9 mouse cellular contexts compared by ENCODE assay signal in genomic region chr1:130838288-130838687, GRCm38 (mm10). TPM values are rescaled to one million over a fixed set of nuclear protein-coding genes. Genes with fewer than 3 reads are reported as not detected.
A peak's percentile ranks its signal among the peaks of the same experiment; 100 is the strongest.
DNase-seq lines count a peak whose midpoint lies in the region; ATAC-seq and TF ChIP-seq lines count a peak whose summit lies in the region.
"Had no signal": no experiment of that assay in that cellular context is flagged by ENCODE, and none has a peak within 500 bp of the region (broad histone marks: within the 10 kb centered on the region; RNA-seq: fewer than 3 reads in every experiment).

No protein-coding gene starts in this region.

- no peaks in the 10 kb centered on the region for H3K9me3 ChIP-seq in hindbrain, embryonic 11.5 days (ENCODE audit: control insufficient read depth, low read length)
- H3K9me3 ChIP-seq in hindbrain, embryonic 12.5 days (replicated peaks), result no peaks in the 10 kb centered on the region
- H3K9me3 ChIP-seq in CH12.LX (replicated peaks; ENCODE audit: low read length), result no peaks in the 10 kb centered on the region
- H3K9me3 ChIP-seq in midbrain, embryonic 16.5 days (replicated peaks; ENCODE audit: control insufficient read depth, low read length, poor library complexity, severe bottlenecking), result no peaks in the 10 kb centered on the region

- H3K27me3 ChIP-seq in hindbrain, embryonic 11.5 days (ENCODE audit: control insufficient read depth, insufficient read depth, low read length), result no peaks in the 10 kb centered on the region
- H3K27me3 ChIP-seq in hindbrain, embryonic 12.5 days, result no peaks in the 10 kb centered on the region
- H3K27me3 ChIP-seq in CH12.LX (replicated peaks), result no peaks in the 10 kb centered on the region
- H3K27me3 ChIP-seq in midbrain, embryonic 16.5 days (ENCODE audit: control insufficient read depth, insufficient read depth, low read depth, low read length), result no peaks in the 10 kb centered on the region

- H3K27ac ChIP-seq in hindbrain, embryonic 11.5 days (ENCODE audit: low read depth, low read length), result no peak overlapping the region
- no peak overlapping the region for H3K27ac ChIP-seq in hindbrain, embryonic 12.5 days
- H3K27ac ChIP-seq in CH12.LX (ENCODE audit: insufficient read depth, low read depth), result no peak overlapping the region
- H3K27ac ChIP-seq in midbrain, embryonic 16.5 days (ENCODE audit: low read length), result no peak overlapping the region

- peak; percentile 13 for DNase-seq in hindbrain, embryonic 11.5 days (ENCODE audit: low spot score)
- peak; percentile 88 for DNase-seq in CH12.LX (ENCODE audit: extremely low read depth)
- peak; percentile 7 for DNase-seq in forelimb bud, embryonic 11.5 days (ENCODE audit: low read depth, low spot score)
- DNase-seq in spleen, adult 12 weeks (ENCODE audit: low spot score), result peak; percentile 15
- DNase-seq in adrenal gland, postnatal 25 days, result no peak
- no peak for DNase-seq in Muller cell, postnatal 12 days (ENCODE audit: inconsistent ontology term)

- peak; percentile 25; the same call in 1 of the 2 replicates for TF ChIP-seq EP300 in CH12.LX (IDR thresholded peaks at IDR 0.05; ENCODE audit: low read length)

- no peak for ATAC-seq in hindbrain, embryonic 11.5 days (ENCODE audit: low FRiP score)
- ATAC-seq in hindbrain, embryonic 12.5 days (ENCODE audit: low FRiP score), result no peak
- no peak for ATAC-seq in midbrain, embryonic 16.5 days

- no peak overlapping the region for H3K9ac ChIP-seq in hindbrain, embryonic 11.5 days (ENCODE audit: low read depth, low read length)
- no peak overlapping the region for H3K9ac ChIP-seq in hindbrain, embryonic 12.5 days
- H3K9ac ChIP-seq in CH12.LX (ENCODE audit: insufficient read depth, low read depth), result no peak overlapping the region
- H3K9ac ChIP-seq in midbrain, embryonic 16.5 days (ENCODE audit: low read depth, low read length), result no peak overlapping the region

- TF ChIP-seq CTCF in CH12.LX (conservative IDR thresholded peaks at IDR 0.05 in 1 of 2, IDR thresholded peaks at IDR 0.05 in 1 of 2; ENCODE audit: low read depth in 2 of 2, low read length in 2 of 2), result peak; percentile 38 to 86; a peak in 2 of 4 replicates

- no peak overlapping the region for H3K4me2 ChIP-seq in hindbrain, embryonic 11.5 days (replicated peaks; ENCODE audit: low read depth, low read length)
- no peak overlapping the region for H3K4me2 ChIP-seq in hindbrain, embryonic 12.5 days (replicated peaks)
- no peak overlapping the region for H3K4me2 ChIP-seq in CH12.LX (ENCODE audit: insufficient read depth, low read depth, poor library complexity, severe bottlenecking)
- no peak overlapping the region for H3K4me2 ChIP-seq in midbrain, embryonic 16.5 days (ENCODE audit: low read length)

- TF ChIP-seq RAD21 in CH12.LX (IDR thresholded peaks at IDR 0.05; ENCODE audit: low read depth, low read length), result peak; percentile 79

- H3K36me3 ChIP-seq in hindbrain, embryonic 11.5 days (ENCODE audit: control insufficient read depth, insufficient read depth, low read length), result no peaks in the 10 kb centered on the region
- H3K36me3 ChIP-seq in hindbrain, embryonic 12.5 days, result no peaks in the 10 kb centered on the region
- H3K36me3 ChIP-seq in CH12.LX (replicated peaks in 1 of 2; ENCODE audit: control insufficient read depth in 1 of 2, insufficient read depth in 1 of 2, low read length in 1 of 2), result no peaks in the 10 kb centered on the region
- H3K36me3 ChIP-seq in midbrain, embryonic 16.5 days (ENCODE audit: control insufficient read depth, insufficient read depth, low read length), result no peaks in the 10 kb centered on the region

- in situ Hi-C loops in CH12.LX (cut with MboI; ENCODE audit: low pct_ligation_motif_present, low pct_unique_long_range_greater_than_20kb, low sequenced_read_pairs), result loop anchor here (5.0 kb wide), 1 partner anchor 44 kb away; no protein-coding TSS in a partner anchor

- no peak for TF ChIP-seq POLR2A in CH12.LX (IDR thresholded peaks at IDR 0.05; ENCODE audit: low read depth, low read length)

- WGBS in hindbrain, embryonic 11.5 days, result 63% methylated on average over 6 of the region's 6 CpGs
- 61% methylated on average over 6 of the region's 6 CpGs for WGBS in hindbrain, embryonic 12.5 days
- 45% methylated on average over 6 of the region's 6 CpGs for WGBS in midbrain, embryonic 16.5 days

- no peak overlapping the region for H3K4me3 ChIP-seq in hindbrain, embryonic 11.5 days (ENCODE audit: low read depth, low read length)
- no peak overlapping the region for H3K4me3 ChIP-seq in hindbrain, embryonic 12.5 days
- H3K4me3 ChIP-seq in CH12.LX (replicated peaks in 1 of 3; ENCODE audit: low read depth in 2 of 3, low read length in 2 of 3, poor library complexity in 1 of 3), result no peak overlapping the region
- H3K4me3 ChIP-seq in midbrain, embryonic 16.5 days (ENCODE audit: low read depth, low read length), result no peak overlapping the region

- H3K79me2 ChIP-seq in CH12.LX (replicated peaks; ENCODE audit: control insufficient read depth, extremely low read depth, insufficient read depth, poor library complexity, severe bottlenecking), result no peaks in the 10 kb centered on the region

- dilution Hi-C loops in CH12.LX (cut with MboI; ENCODE audit: extremely low pct_ligation_motif_present, extremely low pct_unique_long_range_greater_than_20kb, low sequenced_read_pairs), result no loop called here

- no peaks in the 10 kb centered on the region for H3K4me1 ChIP-seq in hindbrain, embryonic 11.5 days (replicated peaks; ENCODE audit: control insufficient read depth, insufficient read depth, low read length)
- H3K4me1 ChIP-seq in hindbrain, embryonic 12.5 days, result no peaks in the 10 kb centered on the region
- peaks cover 0 to 14% of the 10 kb centered on the region in 2 experiments; a peak in 2 of 4 replicates for H3K4me1 ChIP-seq in CH12.LX (ENCODE audit: control insufficient read depth in 1 of 2, insufficient read depth in 2 of 2)
- H3K4me1 ChIP-seq in midbrain, embryonic 16.5 days (ENCODE audit: control insufficient read depth, insufficient read depth, low read length), result no peaks in the 10 kb centered on the region

TF ChIP-seq in CH12.LX, 34 proteins besides CTCF, POLR2A, EP300 and RAD21 (continues in another document):
- no peak for TF ChIP-seq RCOR1 (conservative IDR thresholded peaks at IDR 0.05; ENCODE audit: low read depth, low read length)
- no peak for TF ChIP-seq E2F4 (IDR thresholded peaks at IDR 0.05; ENCODE audit: insufficient replicate concordance, low read depth, low read length)
- no peak for TF ChIP-seq MAFK (IDR thresholded peaks at IDR 0.05; ENCODE audit: insufficient replicate concordance, low read length)
- no peak for TF ChIP-seq POLR2AphosphoS2 (IDR thresholded peaks at IDR 0.05; ENCODE audit: low read depth, low read length)
- no peak for TF ChIP-seq USF1 (IDR thresholded peaks at IDR 0.05; ENCODE audit: low read depth, low read length)
- no peak for TF ChIP-seq NRF1 (IDR thresholded peaks at IDR 0.05; ENCODE audit: low read depth, low read length)
- TF ChIP-seq MAX (IDR thresholded peaks at IDR 0.05; ENCODE audit: low read length), result no peak
- TF ChIP-seq CHD1 (IDR thresholded peaks at IDR 0.05; ENCODE audit: low read depth, low read length), result no peak
- TF ChIP-seq SIN3A (IDR thresholded peaks at IDR 0.05; ENCODE audit: low read length), result no peak
- TF ChIP-seq ZNF384 (IDR thresholded peaks at IDR 0.05; ENCODE audit: low read depth, low read length), result peak; percentile 47
- TF ChIP-seq USF2 (conservative IDR thresholded peaks at IDR 0.05; ENCODE audit: low read depth, low read length), result no peak
- no peak for TF ChIP-seq MAZ (IDR thresholded peaks at IDR 0.05; ENCODE audit: low read depth, low read length)
- TF ChIP-seq JUN (IDR thresholded peaks at IDR 0.05; ENCODE audit: insufficient read depth, low read depth, low read length), result 0 out of 2 replicates have a peak, but pooled peaks have one; percentile 14
- TF ChIP-seq TBP (conservative IDR thresholded peaks at IDR 0.05; ENCODE audit: low read depth, low read length), result no peak
- no peak for TF ChIP-seq TCF12 (IDR thresholded peaks at IDR 0.05; ENCODE audit: low read depth, low read length)
- peak; percentile 88 for TF ChIP-seq SMC3 (IDR thresholded peaks at IDR 0.05; ENCODE audit: low read depth, low read length)

RNA-seq across cellular contexts. Expression of gene Pigr, which starts 11.8 kb away (rescaled TPM):
- polyA plus RNA-seq in hindbrain, embryonic 11.5 days (2014; fragmentation: Nextera tagmentation; extraction: Ambion mirVana), result not detected in 2 replicates
- polyA plus RNA-seq in hindbrain, embryonic 12.5 days (2016; fragmentation: Nextera tagmentation; extraction: Ambion mirVana), result not detected in 2 replicates
- total RNA-seq in CH12.LX (2012; rRNA removed) (0.04 TPM in 1 of 2 replicates, not detected in the other), CH12.LX (2014; rRNA removed) (not detected in 2 replicates)
- 0.19 and 0.21 TPM in 2 replicates for polyA plus RNA-seq in CH12.LX (2012; ENCODE audit: insufficient read length, low read depth)
- not detected in 2 replicates for polyA plus RNA-seq in midbrain, embryonic 16.5 days (2015; fragmentation: Nextera tagmentation; extraction: Ambion mirVana)
- 2.6 TPM in 1 of 2 replicates, not detected in the other for total RNA-seq in adrenal gland, postnatal 25 days (2021)

RNA-seq across cellular contexts. Expression of gene Fcmr, which starts 27.2 kb away (rescaled TPM):
- not detected in 2 replicates for polyA plus RNA-seq in hindbrain, embryonic 11.5 days (2014; fragmentation: Nextera tagmentation; extraction: Ambion mirVana)
- not detected in 2 replicates for polyA plus RNA-seq in hindbrain, embryonic 12.5 days (2016; fragmentation: Nextera tagmentation; extraction: Ambion mirVana)
- total RNA-seq in CH12.LX (2012; rRNA removed), result 0.21 and 0.46 TPM in 2 replicates
- 0.39 and 0.56 TPM in 2 replicates for total RNA-seq in CH12.LX (2014; rRNA removed)
- 0.76 and 0.96 TPM in 2 replicates for polyA plus RNA-seq in CH12.LX (2012; ENCODE audit: insufficient read length, low read depth)
- polyA plus RNA-seq in midbrain, embryonic 16.5 days (2015; fragmentation: Nextera tagmentation; extraction: Ambion mirVana), result 0.42 and 0.74 TPM in 2 replicates
- 0.76 and 1.1 TPM in 2 replicates for total RNA-seq in adrenal gland, postnatal 25 days (2021)
- polyA plus RNA-seq: limb, embryonic 14.5 days had no signal

RNA-seq across cellular contexts. Expression of gene Fcamr, which starts 37.6 kb away (rescaled TPM):
- 0.14 TPM in 1 of 2 replicates, not detected in the other for polyA plus RNA-seq in hindbrain, embryonic 11.5 days (2014; fragmentation: Nextera tagmentation; extraction: Ambion mirVana)
- not detected in 2 replicates for polyA plus RNA-seq in hindbrain, embryonic 12.5 days (2016; fragmentation: Nextera tagmentation; extraction: Ambion mirVana)
- total RNA-seq in CH12.LX (2012; rRNA removed) (0.08 and 0.17 TPM in 2 replicates), CH12.LX (2014; rRNA removed) (not detected in 2 replicates)
- 0.74 and 1.7 TPM in 2 replicates for polyA plus RNA-seq in CH12.LX (2012; ENCODE audit: insufficient read length, low read depth)
- not detected in 2 replicates for polyA plus RNA-seq in midbrain, embryonic 16.5 days (2015; fragmentation: Nextera tagmentation; extraction: Ambion mirVana)
- total RNA-seq in adrenal gland, postnatal 25 days (2021), result not detected in 2 replicates

RNA-seq across cellular contexts. Expression of gene Il24, which starts 49.0 kb away (rescaled TPM):
- polyA plus RNA-seq in hindbrain, embryonic 11.5 days (2014; fragmentation: Nextera tagmentation; extraction: Ambion mirVana), result not detected in 2 replicates
- polyA plus RNA-seq in hindbrain, embryonic 12.5 days (2016; fragmentation: Nextera tagmentation; extraction: Ambion mirVana), result not detected in 2 replicates
- total RNA-seq in CH12.LX (2012; rRNA removed), result not detected in 2 replicates
- not detected in 2 replicates for total RNA-seq in CH12.LX (2014; rRNA removed)
- not detected in 2 replicates for polyA plus RNA-seq in CH12.LX (2012; ENCODE audit: insufficient read length, low read depth)
- not detected in 2 replicates for polyA plus RNA-seq in midbrain, embryonic 16.5 days (2015; fragmentation: Nextera tagmentation; extraction: Ambion mirVana)
- not detected in 2 replicates for total RNA-seq in adrenal gland, postnatal 25 days (2021)
- polyA plus RNA-seq: limb, embryonic 14.5 days had no signal

Comparison
In these comparisons a context has a peak if more than half of its experiments do, and no peak if none do; other contexts are left out.
1. DNase-seq: peak in hindbrain, embryonic 11.5 days (single experiment), CH12.LX (single experiment), forelimb bud, embryonic 11.5 days (single experiment) and spleen, adult 12 weeks (single experiment); none in adrenal gland, postnatal 25 days (single experiment) and Muller cell, postnatal 12 days (single experiment).